Mouse (Mus musculus) thymus, postnatal 36 days (tissue): ENCODE data around the gene Anapc15-ps.
A peak's percentile ranks its signal among the peaks of the same experiment; 100 is the strongest.

Experiments
- DNase-seq, 2 experiments: peaks; one replicate each; pipeline ENCODE4 v3.0.0; 2022; ENCODE audit warnings: mixed read lengths in 2 of 2

Gene Anapc15-ps

GRCm38 (mm10) chr10:95673351-95673750 lies at the start of gene Anapc15-ps:
Anapc15-ps (minus strand) TSS chr10:95673451.
- DNase-seq: no peak

GRCm38 (mm10) chr10:95722203-95722611 lies 49.0 kb upstream of the Anapc15-ps start:
- no peak for DNase-seq

- DNase-seq: no peak
Observed at GRCm38 (mm10) chr10:95720181-95720798, 47.0 kb upstream of the Anapc15-ps start.

- DNase-seq: no peak
Observed at GRCm38 (mm10) chr10:95719472-95719871, 46.2 kb upstream of the Anapc15-ps start.

GRCm38 (mm10) chr10:95718760-95719159 lies 45.5 kb upstream of the Anapc15-ps start:
- DNase-seq: no peak

- DNase-seq: no peak
Observed at GRCm38 (mm10) chr10:95717106-95717680, 43.9 kb upstream of the Anapc15-ps start.

GRCm38 (mm10) chr10:95715687-95716086 lies 42.4 kb upstream of the Anapc15-ps start:
- no peak for DNase-seq

- DNase-seq: peak; percentile 35 to 43
Observed at GRCm38 (mm10) chr10:95712221-95712620, 39.0 kb upstream of the Anapc15-ps start.

- no peak for DNase-seq
Observed at GRCm38 (mm10) chr10:95709903-95710660, 36.8 kb upstream of the Anapc15-ps start.

GRCm38 (mm10) chr10:95709143-95709880 lies 36.1 kb upstream of the Anapc15-ps start:
- no peak for DNase-seq

- DNase-seq: peak; percentile 35 to 37
Observed at GRCm38 (mm10) chr10:95708001-95708400, 34.8 kb upstream of the Anapc15-ps start.

GRCm38 (mm10) chr10:95706867-95707266 lies 33.6 kb upstream of the Anapc15-ps start:
- DNase-seq: no peak

GRCm38 (mm10) chr10:95705747-95706146 lies 32.5 kb upstream of the Anapc15-ps start:
- no peak for DNase-seq

GRCm38 (mm10) chr10:95704847-95705246 lies 31.6 kb upstream of the Anapc15-ps start:
- no peak for DNase-seq

GRCm38 (mm10) chr10:95703730-95704129 lies 30.5 kb upstream of the Anapc15-ps start:
- no peak for DNase-seq

- no peak for DNase-seq
Observed at GRCm38 (mm10) chr10:95700422-95700821, 27.2 kb upstream of the Anapc15-ps start.

GRCm38 (mm10) chr10:95698920-95699714 lies 25.9 kb upstream of the Anapc15-ps start:
- no peak for DNase-seq

- no peak for DNase-seq
Observed at GRCm38 (mm10) chr10:95696253-95696641, 23.0 kb upstream of the Anapc15-ps start.

- no peak for DNase-seq
Observed at GRCm38 (mm10) chr10:95695603-95696252, 22.5 kb upstream of the Anapc15-ps start.

GRCm38 (mm10) chr10:95694559-95695251 lies 21.5 kb upstream of the Anapc15-ps start:
- no peak for DNase-seq

GRCm38 (mm10) chr10:95691347-95691746 lies 18.1 kb upstream of the Anapc15-ps start:
- no peak for DNase-seq
